Mouse (Mus musculus) cerebellum, postnatal 4 days (tissue): Measurements from ENCODE around the gene Msmb.
A peak's percentile ranks its signal among the peaks of the same experiment; 100 is the strongest.
"Not testable (repeated sequence)": the region's sequence is repeated elsewhere in the genome, so short reads cannot be mapped to it uniquely, and the experiment has no call there.

Experiments
- DNase-seq, 2 experiments: peaks; one replicate each; pipeline ENCODE4 v3.0.0; 2022; ENCODE audit warnings: low spot score in 2 of 2, mixed read lengths in 1 of 2

Gene Msmb

GRCm38 (mm10) chr14:32175310-32175709, 33.5 kb downstream of the Msmb start:
- DNase-seq: no peak

GRCm38 (mm10) chr14:32176590-32176989, 34.8 kb downstream of the Msmb start:
- not testable (repeated sequence) for DNase-seq

- no peak for DNase-seq
These were observed 37.8 kb downstream of the Msmb start for GRCm38 (mm10) chr14:32179393-32180195.

GRCm38 (mm10) chr14:32180861-32181260, 39.0 kb downstream of the Msmb start:
- no peak for DNase-seq

GRCm38 (mm10) chr14:32183846-32184245, 42.0 kb downstream of the Msmb start:
- DNase-seq: no peak

- DNase-seq: no peak
These were observed 49.0 kb downstream of the Msmb start for GRCm38 (mm10) chr14:32190627-32191391.

- no peak for DNase-seq
These were observed 50.1 kb downstream of the Msmb start for GRCm38 (mm10) chr14:32191926-32192325.

GRCm38 (mm10) chr14:32192437-32192836, 50.6 kb downstream of the Msmb start:
- DNase-seq: peak in 1 of 2 experiments; percentile 26

- not testable (repeated sequence) for DNase-seq
These were observed 51.7 kb downstream of the Msmb start for GRCm38 (mm10) chr14:32193557-32193956.

- DNase-seq: no peak
These were observed 59.5 kb downstream of the Msmb start for GRCm38 (mm10) chr14:32201354-32201753.

- peak; percentile 70 to 81 for DNase-seq
These were observed 60.1 kb downstream of the Msmb start, which contains the start of the genes Timm23 and Parg for GRCm38 (mm10) chr14:32201791-32202451. TSS of gene Timm23 (minus strand) at chr14:32201898. TSS of gene Parg (plus strand) at chr14:32201949.
